Mouse (Mus musculus) forebrain, embryonic 13.5 days (tissue): ENCODE results near the gene Ash1l. TPM values are rescaled to one million over a fixed set of nuclear protein-coding genes. Genes with fewer than 3 reads are reported as not detected.
"Not testable (repeated sequence)": the region's sequence is repeated elsewhere in the genome, so short reads cannot be mapped to it uniquely, and the experiment has no call there.

ENCODE experiments used
- ATAC-seq: fragments of 200-750 bp; cut with Nextera tagmentation; 2 replicates; pipeline ENCODE4 v1.8.0; 2017
- H3K27ac ChIP-seq: fragments of 300-500 bp; sonication (generic); 2 replicates; pipeline ENCODE4 v1.5.1; 2015; ENCODE audit warnings: inconsistent platforms, mild to moderate bottlenecking, moderate library complexity
- H3K27me3 ChIP-seq: fragments of 300-500 bp; sonication (generic); 2 replicates; pipeline ENCODE4 v1.6.1; 2015; ENCODE audit warnings: mild to moderate bottlenecking, inconsistent platforms
- H3K36me3 ChIP-seq: fragments of 300-500 bp; sonication (generic); 2 replicates; pipeline ENCODE4 v1.6.1; 2015; ENCODE audit warnings: mild to moderate bottlenecking, inconsistent platforms; ENCODE audit not compliant: poor library complexity, severe bottlenecking
- H3K4me1 ChIP-seq: fragments of 300-500 bp; sonication (generic); 2 replicates; pipeline ENCODE4 v1.6.1; 2015; ENCODE audit warnings: inconsistent platforms
- H3K4me2 ChIP-seq: fragments of 300-500 bp; sonication (generic); 2 replicates; pipeline ENCODE4 v1.6.1; 2015; ENCODE audit warnings: inconsistent platforms, mild to moderate bottlenecking, moderate library complexity
- H3K4me3 ChIP-seq: fragments of 300-500 bp; sonication (generic); 2 replicates; pipeline ENCODE4 v1.5.1; 2015; ENCODE audit warnings: mild to moderate bottlenecking, inconsistent platforms
- H3K9ac ChIP-seq: fragments of 300-500 bp; sonication (generic); 2 replicates; pipeline ENCODE4 v1.6.1; 2015; ENCODE audit warnings: mild to moderate bottlenecking, inconsistent platforms
- H3K9me3 ChIP-seq: fragments of 300-500 bp; sonication (generic); replicated peaks from 2 replicates; pipeline ENCODE4 v1.6.1; 2016; ENCODE audit warnings: inconsistent platforms
- WGBS: fragments of 180-500 bp; shearing (Covaris S2); methylation state at CpG from one replicate; pipeline ENCODE4 v1.1.7; 2015; 5-methylcytosine and 5-hydroxymethylcytosine counted together
- polyA plus RNA-seq: library from polyadenylated mRNA; unstranded; fragments of >200 nt; fragmentation: Nextera tagmentation; extraction: Ambion mirVana; gene quantifications from 2 replicates; pipeline ENCODE4 v1.2.1, GENCODE M21; 2015

Ash1l gene
- polyA plus RNA-seq, 1 experiment from 2014 or later = 21.8 TPM

- ATAC-seq = peak; percentile 53
- Histone ChIP-seq H3K9me3 (no peaks in the 10 kb centered on the region), H3K9ac (no peak overlapping the region), H3K27me3 (no peaks in the 10 kb centered on the region), H3K36me3 (peaks cover 46% of the 10 kb centered on the region), H3K27ac (peak overlapping the region; percentile 1), H3K4me3 (no peak overlapping the region), H3K4me2 (no peak overlapping the region), H3K4me1 (peaks cover 25% of the 10 kb centered on the region)
- 72% methylated on average over 8 of the region's 8 CpGs for WGBS
Observed at GRCm38 (mm10) chr3:88981206-88982010, 31.0 kb downstream of the Ash1l start.

DNA sequence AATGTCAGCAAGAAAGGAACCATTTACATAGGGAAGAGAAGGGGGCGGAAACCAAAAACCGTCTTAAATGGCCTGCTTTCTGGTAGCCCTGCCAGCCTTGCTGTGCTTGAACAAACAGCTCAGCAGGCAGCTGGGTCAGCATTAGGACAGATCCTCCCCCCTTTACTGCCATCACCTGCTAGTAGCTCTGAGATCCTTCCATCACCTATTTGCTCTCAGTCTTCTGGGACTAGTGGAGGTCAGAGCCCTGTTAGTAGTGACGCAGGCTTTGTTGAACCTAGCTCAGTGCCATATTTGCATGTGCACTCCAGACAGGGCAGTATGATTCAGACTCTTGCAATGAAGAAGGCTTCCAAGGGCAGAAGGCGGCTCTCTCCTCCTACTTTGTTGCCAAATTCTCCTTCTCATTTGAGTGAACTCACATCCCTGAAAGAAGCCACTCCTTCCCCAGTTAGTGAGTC lies 33.5 kb downstream of the Ash1l start:
- Histone ChIP-seq H3K4me2 (no peak overlapping the region), H3K9me3 (no peaks in the 10 kb centered on the region), H3K27ac (peak overlapping the region; percentile 48; the same call in 1 of the 2 replicates), H3K36me3 (peaks cover 46% of the 10 kb centered on the region), H3K4me3 (no peak overlapping the region), H3K9ac (no peak overlapping the region), H3K27me3 (no peaks in the 10 kb centered on the region), H3K4me1 (peaks cover 25% of the 10 kb centered on the region)
- ATAC-seq = 0 out of 2 replicates have a peak, but pooled peaks have one; percentile 41
- WGBS = 30% methylated on average over 4 of the region's 4 CpGs

DNA sequence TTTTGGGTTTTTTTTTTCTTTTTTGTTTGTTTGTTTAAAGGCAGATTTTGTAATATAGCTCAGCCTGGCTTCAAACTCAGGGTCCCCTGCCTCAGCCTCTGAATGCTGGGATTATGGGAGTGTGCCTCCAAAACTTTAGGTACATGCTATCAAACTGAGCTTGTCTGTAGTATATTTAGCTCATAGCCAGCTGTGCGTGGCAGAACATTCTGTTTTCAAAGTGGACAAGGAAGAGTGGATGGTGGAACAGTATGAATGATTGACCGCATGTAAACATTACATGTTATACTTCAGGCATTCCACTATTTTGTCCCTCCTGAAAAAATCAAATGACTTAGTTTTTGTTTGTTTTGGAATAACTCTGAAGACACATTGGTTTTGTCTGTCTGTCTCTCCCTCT lies 42.4 kb downstream of the Ash1l start:
- H3K36me3 ChIP-seq = no peaks in the 10 kb centered on the region
- no peaks in the 10 kb centered on the region for H3K9me3 ChIP-seq
- H3K4me1 ChIP-seq = no peaks in the 10 kb centered on the region
- H3K4me2 ChIP-seq = no peak overlapping the region
- H3K4me3 ChIP-seq = no peak overlapping the region
- H3K9ac ChIP-seq = no peak overlapping the region
- H3K27ac ChIP-seq = no peak overlapping the region
- no peak for ATAC-seq
- no peaks in the 10 kb centered on the region for H3K27me3 ChIP-seq
- 94% methylated on average over 2 of the region's 2 CpGs for WGBS

GRCm38 (mm10) chr3:89001536-89001935 lies 51.1 kb downstream of the Ash1l start:
- H3K27ac ChIP-seq = no peak overlapping the region
- WGBS = 97% methylated on average over 7 of the region's 7 CpGs
- H3K4me1 ChIP-seq = no peaks in the 10 kb centered on the region
- H3K27me3 ChIP-seq = no peaks in the 10 kb centered on the region
- no peaks in the 10 kb centered on the region for H3K9me3 ChIP-seq
- H3K9ac ChIP-seq = no peak overlapping the region
- no peak overlapping the region for H3K4me2 ChIP-seq
- no peak overlapping the region for H3K4me3 ChIP-seq
- no peak for ATAC-seq
- peaks cover 56% of the 10 kb centered on the region for H3K36me3 ChIP-seq

GRCm38 (mm10) chr3:89030896-89031295 lies 80.5 kb downstream of the Ash1l start:
- 93% methylated on average over 5 of the region's 5 CpGs for WGBS

GRCm38 (mm10) chr3:89043359-89043758 lies 92.9 kb downstream of the Ash1l start:
- no peak overlapping the region for H3K27ac ChIP-seq
- no peaks in the 10 kb centered on the region for H3K27me3 ChIP-seq
- no peaks in the 10 kb centered on the region for H3K9me3 ChIP-seq
- peaks cover 76% of the 10 kb centered on the region for H3K36me3 ChIP-seq
- H3K4me3 ChIP-seq = no peak overlapping the region
- 85% methylated on average over 4 of the region's 4 CpGs for WGBS
- no peak overlapping the region for H3K4me2 ChIP-seq
- H3K4me1 ChIP-seq = no peaks in the 10 kb centered on the region
- ATAC-seq = no peak
- H3K9ac ChIP-seq = no peak overlapping the region

More at GRCm38 (mm10) chr3:89030896-89031295, 80.5 kb downstream of the Ash1l start:
- not testable (repeated sequence) for H3K9me3 ChIP-seq, H3K4me1 ChIP-seq, H3K27me3 ChIP-seq, H3K27ac ChIP-seq, H3K4me2 ChIP-seq, ATAC-seq, H3K4me3 ChIP-seq, H3K9ac ChIP-seq
- peaks cover 74% of the 10 kb centered on the region for H3K36me3 ChIP-seq

DNA sequence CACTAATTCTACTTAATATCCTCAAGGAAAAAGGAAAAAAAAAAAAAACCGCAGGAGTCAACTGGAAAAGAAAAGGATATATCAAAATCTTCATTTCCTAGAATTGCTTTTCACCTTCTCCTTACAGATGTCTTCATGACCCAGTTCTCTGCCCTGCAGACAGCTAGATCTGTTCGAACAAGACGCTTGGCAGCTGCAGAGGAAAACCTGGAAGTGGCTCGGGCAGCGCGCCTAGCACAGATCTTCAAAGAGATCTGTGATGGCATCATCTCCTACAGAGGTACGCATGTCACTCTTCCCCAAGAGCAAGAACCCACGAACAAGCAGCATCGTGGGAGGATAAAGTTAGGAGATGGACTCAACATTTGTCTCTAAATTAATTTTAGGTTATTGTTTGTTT lies 107.9 kb downstream of the Ash1l start:
- no peak overlapping the region for H3K9ac ChIP-seq
- WGBS = 98% methylated on average over 9 of the region's 9 CpGs
- H3K9me3 ChIP-seq = no peaks in the 10 kb centered on the region
- no peak overlapping the region for H3K27ac ChIP-seq
- ATAC-seq = no peak
- peaks cover 94% of the 10 kb centered on the region for H3K36me3 ChIP-seq
- H3K27me3 ChIP-seq = no peaks in the 10 kb centered on the region
- no peak overlapping the region for H3K4me3 ChIP-seq
- no peaks in the 10 kb centered on the region for H3K4me1 ChIP-seq
- no peak overlapping the region for H3K4me2 ChIP-seq

DNA sequence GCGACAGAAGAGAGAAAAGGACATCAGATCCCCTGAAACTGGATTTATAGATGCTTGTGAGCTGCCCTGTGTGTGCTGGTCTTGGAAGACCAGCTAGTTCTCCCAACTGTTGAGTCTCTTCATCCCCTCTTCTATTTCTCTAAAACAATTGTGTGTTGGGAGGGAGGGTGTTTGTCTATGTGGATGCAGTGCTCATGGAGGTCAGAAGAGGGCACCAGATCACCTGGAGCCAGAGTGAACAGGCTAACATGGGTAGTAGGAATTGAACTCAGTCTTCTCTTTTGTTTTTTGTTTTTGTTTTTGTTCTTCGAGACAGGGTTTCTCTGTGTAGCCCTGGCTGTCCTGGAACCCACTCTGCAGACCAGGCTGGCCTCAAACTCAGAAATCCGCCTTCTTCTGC lies 108.4 kb downstream of the Ash1l start:
- Histone ChIP-seq H3K27me3 (no peaks in the 10 kb centered on the region), H3K9me3 (no peaks in the 10 kb centered on the region), H3K36me3 (peaks cover 94% of the 10 kb centered on the region), H3K9ac (no peak overlapping the region), H3K27ac (no peak overlapping the region), H3K4me3 (no peak overlapping the region), H3K4me2 (no peak overlapping the region), H3K4me1 (no peaks in the 10 kb centered on the region)
- no peak for ATAC-seq
- 70% methylated on average over 3 of the region's 3 CpGs for WGBS

- no peaks in the 10 kb centered on the region for H3K9me3 ChIP-seq
- H3K27me3 ChIP-seq = no peaks in the 10 kb centered on the region
- ATAC-seq = no peak
- peaks cover 93% of the 10 kb centered on the region for H3K36me3 ChIP-seq
- no peaks in the 10 kb centered on the region for H3K4me1 ChIP-seq
- no peak overlapping the region for H3K4me3 ChIP-seq
- WGBS = 62% methylated on average over 3 of the region's 3 CpGs
- no peak overlapping the region for H3K4me2 ChIP-seq
- H3K27ac ChIP-seq = no peak overlapping the region
- H3K9ac ChIP-seq = no peak overlapping the region
Observed at GRCm38 (mm10) chr3:89061696-89062095, 111.3 kb downstream of the Ash1l start.

GRCm38 (mm10) chr3:89067265-89067664 lies 116.8 kb downstream of the Ash1l start:
- H3K27me3 ChIP-seq = no peaks in the 10 kb centered on the region

DNA sequence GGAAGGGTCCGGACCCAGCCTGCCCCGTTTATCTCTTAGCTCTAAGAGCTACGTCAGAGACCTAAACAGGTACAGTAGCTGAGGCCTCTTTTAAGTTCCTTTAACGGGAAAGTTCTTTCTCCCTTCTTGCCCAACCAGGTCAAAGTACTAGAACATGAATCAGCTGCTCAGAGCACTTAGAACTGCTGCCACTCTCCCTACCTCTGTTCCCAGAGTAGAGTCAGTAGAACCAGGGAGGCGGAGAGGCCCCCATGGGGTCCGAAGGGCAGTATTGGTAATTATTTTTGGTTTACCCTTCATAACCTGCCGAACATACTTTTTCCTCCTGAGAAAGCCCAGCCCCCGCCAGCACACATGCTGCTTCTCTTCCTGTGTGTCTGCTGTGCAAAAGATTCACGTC lies 127.0 kb downstream of the Ash1l start:
- H3K9ac ChIP-seq = no peak overlapping the region
- H3K27ac ChIP-seq = no peak overlapping the region
- WGBS = 92% methylated on average over 9 of the region's 9 CpGs
- H3K4me3 ChIP-seq = no peak overlapping the region
- no peaks in the 10 kb centered on the region for H3K27me3 ChIP-seq
- H3K36me3 ChIP-seq = peaks cover 74% of the 10 kb centered on the region
- H3K9me3 ChIP-seq = no peaks in the 10 kb centered on the region
- no peaks in the 10 kb centered on the region for H3K4me1 ChIP-seq
- no peak for ATAC-seq
- H3K4me2 ChIP-seq = no peak overlapping the region

More at GRCm38 (mm10) chr3:89067265-89067664, 116.8 kb downstream of the Ash1l start:
- no peak overlapping the region for H3K4me3 ChIP-seq
- no peaks in the 10 kb centered on the region for H3K4me1 ChIP-seq
- H3K36me3 ChIP-seq = peaks cover 94% of the 10 kb centered on the region
- no peak overlapping the region for H3K27ac ChIP-seq
- H3K9ac ChIP-seq = no peak overlapping the region
- no peaks in the 10 kb centered on the region for H3K9me3 ChIP-seq
- H3K4me2 ChIP-seq = no peak overlapping the region
- no peak for ATAC-seq

- H3K27me3 ChIP-seq, ATAC-seq, H3K9me3 ChIP-seq, H3K9ac ChIP-seq, H3K4me3 ChIP-seq, H3K4me1 ChIP-seq, H3K4me2 ChIP-seq, H3K27ac ChIP-seq: not testable (repeated sequence)
- H3K36me3 ChIP-seq = peaks cover 57% of the 10 kb centered on the region
Observed at GRCm38 (mm10) chr3:89082287-89082686, 131.9 kb downstream of the Ash1l start.

- H3K9ac ChIP-seq = no peak overlapping the region
- 76% methylated on average over 2 of the region's 2 CpGs for WGBS
- no peaks in the 10 kb centered on the region for H3K9me3 ChIP-seq
- no peak overlapping the region for H3K4me2 ChIP-seq
- H3K27me3 ChIP-seq = peaks cover 16% of the 10 kb centered on the region
- ATAC-seq = no peak
- peaks cover 63% of the 10 kb centered on the region for H3K36me3 ChIP-seq
- H3K27ac ChIP-seq = no peak overlapping the region
- no peak overlapping the region for H3K4me3 ChIP-seq
- H3K4me1 ChIP-seq = peaks cover 10% of the 10 kb centered on the region
Observed at GRCm38 (mm10) chr3:89084133-89084532, 133.7 kb downstream of the Ash1l start.
